Mouse (Mus musculus) kidney, adult 2 months (tissue): ENCODE measurements around the gene Cenpi. TPM values are rescaled to one million over a fixed set of nuclear protein-coding genes. Genes with fewer than 3 reads are reported as not detected.

ENCODE experiments used
- DNase-seq: peaks from one replicate; pipeline ENCODE4 v3.0.0; 2021
- H3K27ac ChIP-seq: fragments of 200-500 bp; 2 replicates; pipeline ENCODE4 v1.5.1; 2012; ENCODE audit warnings: low read depth, low read length, control low read depth, inconsistent platforms; ENCODE audit not compliant: insufficient read depth
- H3K27me3 ChIP-seq: fragments of 200-500 bp; replicated peaks from 2 replicates; pipeline ENCODE4 v1.6.1; 2012; ENCODE audit warnings: mild to moderate bottlenecking, moderate library complexity, low read length, inconsistent platforms; ENCODE audit not compliant: control insufficient read depth, insufficient read depth
- H3K36me3 ChIP-seq: fragments of 200-500 bp; 2 replicates; pipeline ENCODE4 v1.6.1; 2012; ENCODE audit warnings: mild to moderate bottlenecking, moderate library complexity, low read length, inconsistent platforms; ENCODE audit not compliant: control insufficient read depth, insufficient read depth
- H3K4me1 ChIP-seq: fragments of 200-500 bp; 2 replicates; pipeline ENCODE4 v1.6.1; 2011; ENCODE audit warnings: low read length; ENCODE audit not compliant: control insufficient read depth, insufficient read depth
- H3K4me3 ChIP-seq: fragments of 200-500 bp; 2 replicates; pipeline ENCODE4 v1.5.1; 2011; ENCODE audit warnings: mild to moderate bottlenecking, low read depth, low read length, control low read depth; ENCODE audit not compliant: insufficient read depth
- CTCF ChIP-seq: fragments of 200-500 bp; conservative IDR thresholded peaks from 2 replicates; pipeline ENCODE4 v1.5.1; 2011; ENCODE audit warnings: low read depth, mild to moderate bottlenecking, control low read depth, low read length, moderate library complexity, mixed read lengths; ENCODE audit not compliant: insufficient read depth, insufficient read length
- POLR2A ChIP-seq: fragments of 200-500 bp; IDR thresholded peaks from one replicate; pipeline ENCODE4 v1.6.1; 2011; ENCODE audit warnings: low read depth, low read length, control low read depth
- WGBS: fragments of 180-500 bp; shearing (Covaris S2); methylation state at CpG from one replicate; pipeline ENCODE4 v1.1.7; 2018; 5-methylcytosine and 5-hydroxymethylcytosine counted together
- polyA plus RNA-seq: library from polyadenylated mRNA; depleted of rRNA; stranded (reverse); fragments of >200 nt; gene quantifications from 2 replicates; pipeline ENCODE4 v1.2.3, GENCODE M21; 2012; rRNA removed

The Cenpi gene
- polyA plus RNA-seq, 1 experiment, result 0.09 TPM

DNA sequence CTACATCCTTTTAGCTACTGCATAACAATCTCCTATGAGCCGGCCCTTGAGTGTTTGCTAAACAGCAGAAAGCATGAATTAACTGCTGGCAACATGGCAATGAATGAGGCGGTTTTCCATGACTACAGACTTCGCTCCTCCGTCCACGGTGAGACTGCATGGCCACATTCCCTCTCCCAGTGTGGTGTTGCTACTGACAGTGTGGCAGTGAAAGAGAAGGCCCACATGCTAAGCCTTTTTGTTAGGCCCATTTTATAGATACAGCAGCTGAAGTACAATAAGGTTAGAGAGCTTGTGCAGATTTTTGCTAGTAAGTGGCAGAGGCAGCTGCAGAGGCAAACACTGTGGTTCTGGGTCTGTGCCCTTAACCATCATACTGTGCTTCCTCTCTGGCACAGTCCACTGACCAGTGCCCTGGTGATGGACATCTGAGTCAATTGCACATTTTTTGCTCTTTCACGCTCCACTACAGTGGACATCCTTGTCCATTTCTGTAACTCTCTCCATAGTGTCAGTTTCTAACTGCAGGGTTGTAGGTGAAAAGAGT is 101.5 kb downstream of the Cenpi start:
- no peak for TF ChIP-seq CTCF
- no peak for TF ChIP-seq POLR2A
- Histone ChIP-seq H3K27ac (no peak overlapping the region), H3K27me3 (no peaks in the 10 kb centered on the region), H3K4me1 (no peaks in the 10 kb centered on the region), H3K4me3 (no peak overlapping the region), H3K36me3 (no peaks in the 10 kb centered on the region)
- WGBS, result 81% methylated on average over 6 of the region's 6 CpGs
- DNase-seq, result no peak

DNA sequence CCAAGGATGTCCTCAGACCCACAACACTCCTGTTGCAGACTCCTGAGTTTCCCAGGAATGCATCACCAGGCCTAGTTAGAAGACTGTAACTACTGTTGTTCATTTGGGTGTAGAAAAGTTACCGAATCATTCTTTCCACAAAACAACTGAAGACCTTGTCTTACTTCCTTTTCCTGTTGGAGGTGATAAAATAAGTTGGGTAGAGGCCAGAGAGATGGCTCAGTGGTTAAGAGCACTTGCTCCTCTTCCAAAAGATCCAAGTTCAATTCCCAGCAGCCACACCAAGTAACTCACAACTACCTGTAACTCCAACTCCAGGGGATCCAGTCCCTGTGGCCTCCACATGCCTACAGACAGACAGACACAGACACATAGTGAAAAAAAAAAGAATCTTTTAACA is 104.2 kb downstream of the Cenpi start:
- no peak overlapping the region for H3K27ac ChIP-seq
- H3K4me1 ChIP-seq, result no peaks in the 10 kb centered on the region
- WGBS, result 90% methylated on average over 1 of the region's 1 CpGs
- H3K27me3 ChIP-seq, result no peaks in the 10 kb centered on the region
- H3K36me3 ChIP-seq, result no peaks in the 10 kb centered on the region
- no peak overlapping the region for H3K4me3 ChIP-seq
- TF ChIP-seq CTCF, result no peak
- no peak for TF ChIP-seq POLR2A
- DNase-seq, result no peak

Other genes with a start within 250 kb of the Cenpi start
- 8.6 and 9.6 TPM in 2 replicates for gene Cstf2, start 248.9 kb upstream of the Cenpi start, polyA plus RNA-seq
- gene Xkrx, start 146.0 kb upstream of the Cenpi start, polyA plus RNA-seq, result 0.56 and 0.67 TPM in 2 replicates
- not detected in 2 replicates for gene Arl13a, start 120.6 kb upstream of the Cenpi start, polyA plus RNA-seq
- gene Nox1, start 86.1 kb upstream of the Cenpi start, polyA plus RNA-seq, result 0.05 and 0.14 TPM in 2 replicates
- gene Trmt2b, start 31.1 kb upstream of the Cenpi start, polyA plus RNA-seq, result 18.1 and 20.1 TPM in 2 replicates
- gene Tmem35a, start 12.9 kb upstream of the Cenpi start, polyA plus RNA-seq, result 3.8 and 4.8 TPM in 2 replicates
- 0.09 and 0.19 TPM in 2 replicates for gene Drp2, start 96.5 kb downstream of the Cenpi start, polyA plus RNA-seq
- gene Taf7l, start 168.4 kb downstream of the Cenpi start, polyA plus RNA-seq, result 0.05 TPM in 1 of 2 replicates, not detected in the other
- 2.5 and 4.9 TPM in 2 replicates for gene Timm8a1, start 233.8 kb downstream of the Cenpi start, polyA plus RNA-seq